Mouse (Mus musculus): ENCODE results near the gene Sox18.
A peak's percentile ranks its signal among the peaks of the same experiment; 100 is the strongest.

Gene Sox18

DNA sequence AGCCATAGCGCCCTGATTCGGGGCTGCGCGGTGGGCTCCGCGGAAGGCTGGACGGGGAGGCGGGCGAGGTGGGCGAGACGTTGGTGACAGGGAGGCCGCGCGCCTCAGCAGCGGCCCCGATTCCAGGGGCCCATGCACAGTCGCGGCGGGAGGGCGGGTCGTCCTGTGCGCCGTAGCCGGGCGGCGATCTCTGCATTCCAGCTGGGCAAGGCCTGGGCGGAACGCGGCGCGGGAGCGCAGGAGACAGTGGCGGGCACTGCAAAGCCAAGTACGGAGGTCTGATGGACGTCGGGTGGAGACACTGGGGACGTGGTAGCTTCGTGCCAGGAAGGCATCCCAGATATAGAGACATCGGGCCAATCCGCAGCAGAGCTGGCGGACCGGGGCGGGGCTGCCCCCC is at the start of gene Sox18:
Gene Sox18 (minus strand): TSS at position 315 of the 400 bp plus-strand sequence.
- peak; percentile 83 for DNase-seq

DNA sequence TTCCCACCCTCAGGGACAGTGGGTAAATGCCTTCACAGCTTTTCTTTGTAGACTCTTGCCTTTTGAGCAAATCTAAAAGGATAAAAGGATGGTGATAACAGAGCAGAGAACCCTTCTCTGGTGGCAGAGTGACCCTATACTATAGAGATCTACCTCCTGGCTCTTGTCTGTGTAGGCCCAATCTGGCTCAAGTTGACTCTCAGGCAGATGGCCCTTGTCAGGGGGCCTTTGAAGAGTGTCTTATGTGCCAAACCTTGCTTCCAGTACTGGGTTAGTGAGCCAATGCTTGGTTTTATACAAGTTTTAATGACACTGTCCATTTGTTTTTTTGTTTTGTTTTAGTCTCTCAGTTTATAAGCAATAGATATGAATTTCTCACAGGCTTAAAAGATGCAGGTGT is 49.8 kb upstream of the Sox18 start:
- no peak for DNase-seq

DNA sequence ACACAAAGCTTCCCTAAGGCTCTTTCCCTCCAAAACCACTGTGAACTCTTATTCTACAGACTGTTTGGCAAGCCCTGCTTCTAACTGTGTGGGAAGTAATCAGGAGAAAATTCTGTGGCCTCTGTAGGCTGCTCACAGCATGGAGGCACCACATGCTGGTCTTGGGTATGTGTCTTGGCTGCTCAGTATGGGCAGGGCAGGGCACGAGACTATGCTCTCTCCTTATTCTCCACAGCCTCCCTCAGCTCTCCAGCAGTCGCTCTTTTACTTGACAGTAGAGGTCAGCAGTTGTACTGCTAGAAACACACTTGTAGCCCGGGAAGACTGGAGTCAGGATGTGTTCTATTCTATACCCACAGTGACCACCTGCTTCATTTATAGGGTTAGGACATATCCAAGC is 48.6 kb upstream of the Sox18 start:
- no peak for DNase-seq

- no peak for DNase-seq
These were observed 45.6 kb upstream of the Sox18 start for GRCm38 (mm10) chr2:181716991-181717390.

GRCm38 (mm10) chr2:181715382-181715781 is 43.9 kb upstream of the Sox18 start:
- no peak for DNase-seq

- DNase-seq = no peak
These were observed 43.5 kb upstream of the Sox18 start, which contains the start of gene Oprl1 for GRCm38 (mm10) chr2:181714903-181715326. TSS of gene Oprl1 (plus strand) at chr2:181715016.

- no peak for DNase-seq
These were observed 42.3 kb upstream of the Sox18 start for GRCm38 (mm10) chr2:181713749-181714148.

GRCm38 (mm10) chr2:181706668-181707067 is 35.2 kb upstream of the Sox18 start:
- no peak for DNase-seq

GRCm38 (mm10) chr2:181698241-181698640 is 26.8 kb upstream of the Sox18 start, which contains the start of gene Lkaaear1:
TSS of gene Lkaaear1 (minus strand) at chr2:181698442.
- no peak for DNase-seq

DNA sequence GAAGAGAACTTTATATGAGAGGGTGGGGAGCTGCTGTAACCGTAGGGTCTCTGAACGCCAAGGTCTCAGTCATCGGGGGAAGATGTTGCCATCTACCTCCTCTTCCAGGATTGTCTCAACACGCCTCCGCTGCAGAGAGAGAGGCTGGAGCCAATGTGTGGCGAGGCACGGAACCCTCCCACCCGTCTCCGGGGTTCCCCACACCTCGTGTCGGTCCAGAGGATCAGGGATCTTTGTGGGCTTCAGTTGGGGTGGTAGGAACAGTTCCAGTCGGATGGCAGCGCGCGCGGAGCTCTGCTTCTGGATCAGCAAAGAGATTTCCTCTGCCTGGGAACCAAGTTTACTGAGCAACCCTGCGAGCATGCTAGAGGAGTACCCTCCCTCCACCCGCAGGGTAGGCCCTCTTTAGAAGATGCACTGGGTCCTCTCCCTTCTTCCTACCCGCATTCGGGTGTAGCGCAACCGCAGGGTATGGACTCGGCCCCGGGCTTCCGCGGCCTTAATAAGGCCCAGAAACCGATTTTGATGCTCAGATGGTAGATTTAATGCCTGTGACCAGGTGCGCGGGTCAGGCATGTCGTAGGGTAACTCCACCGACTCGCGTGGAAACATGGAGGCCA is 25.5 kb upstream of the Sox18 start:
- DNase-seq = no peak

DNA sequence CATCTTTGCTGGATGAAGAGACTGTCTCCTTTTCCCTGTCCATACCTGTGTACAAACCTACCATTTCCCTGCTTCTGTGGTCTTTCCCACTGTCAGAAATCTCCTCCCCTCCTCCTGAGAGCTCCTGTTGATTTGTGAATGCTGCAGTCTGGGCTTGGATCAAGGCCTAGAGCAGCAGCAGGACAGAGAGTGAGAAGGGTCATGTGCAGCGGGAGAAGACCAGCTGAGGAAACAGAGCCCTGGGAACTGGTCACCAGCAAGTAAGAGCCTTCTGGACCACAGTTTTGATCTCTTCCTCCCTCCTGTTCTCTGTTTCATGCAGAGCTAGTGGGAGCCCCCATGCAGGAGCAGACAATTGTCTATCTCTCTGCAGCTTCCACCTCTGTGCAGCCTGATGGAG is 24.3 kb upstream of the Sox18 start:
- peak; percentile 19 for DNase-seq

- DNase-seq = no peak
These were observed 23.1 kb upstream of the Sox18 start for GRCm38 (mm10) chr2:181694581-181694980.

- DNase-seq = peak; percentile 89
These were observed 22.2 kb upstream of the Sox18 start, which contains the start of gene Rgs19 for GRCm38 (mm10) chr2:181693339-181694280. TSS of gene Rgs19 (minus strand) at chr2:181693977.

DNA sequence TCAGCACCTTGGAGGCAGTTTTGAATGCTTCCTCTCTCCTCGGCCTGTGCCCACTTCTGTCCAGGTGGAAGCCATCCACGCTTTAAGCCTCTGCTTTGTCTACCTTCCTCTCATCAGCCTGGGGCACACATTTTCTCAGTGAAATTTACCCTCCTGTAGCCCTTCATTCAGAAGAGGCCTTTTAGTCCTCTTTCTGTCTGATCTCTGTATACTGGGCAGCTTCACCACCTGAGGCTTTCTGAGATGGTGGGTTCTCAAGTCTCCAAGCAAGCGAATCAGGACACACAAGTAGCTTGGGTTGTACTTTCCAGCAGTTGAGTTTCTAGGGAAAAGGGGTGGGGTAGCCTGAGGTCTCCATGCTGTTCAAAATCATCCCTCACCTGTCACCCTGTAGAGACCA is 20.9 kb upstream of the Sox18 start:
- DNase-seq = no peak

DNA sequence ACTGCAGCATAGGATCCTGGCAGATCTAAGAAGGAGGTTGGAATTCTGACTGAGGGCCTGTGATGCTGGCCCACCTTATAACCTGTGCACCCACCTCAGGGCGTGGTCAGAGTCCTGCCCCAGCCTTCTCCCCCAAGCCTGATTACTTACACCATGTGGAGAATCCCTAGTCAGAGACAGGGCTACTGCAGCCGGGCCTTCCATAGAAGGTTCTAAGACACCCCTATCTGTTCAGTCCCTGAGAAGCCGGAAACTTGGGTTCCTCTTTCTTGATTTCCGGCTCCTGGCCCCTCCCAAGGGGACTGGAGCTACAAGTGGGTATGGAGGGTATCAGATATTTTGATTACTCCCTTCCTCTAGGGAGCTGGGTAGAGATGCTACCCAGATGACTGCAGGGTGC is 20.1 kb upstream of the Sox18 start:
- no peak for DNase-seq

DNA sequence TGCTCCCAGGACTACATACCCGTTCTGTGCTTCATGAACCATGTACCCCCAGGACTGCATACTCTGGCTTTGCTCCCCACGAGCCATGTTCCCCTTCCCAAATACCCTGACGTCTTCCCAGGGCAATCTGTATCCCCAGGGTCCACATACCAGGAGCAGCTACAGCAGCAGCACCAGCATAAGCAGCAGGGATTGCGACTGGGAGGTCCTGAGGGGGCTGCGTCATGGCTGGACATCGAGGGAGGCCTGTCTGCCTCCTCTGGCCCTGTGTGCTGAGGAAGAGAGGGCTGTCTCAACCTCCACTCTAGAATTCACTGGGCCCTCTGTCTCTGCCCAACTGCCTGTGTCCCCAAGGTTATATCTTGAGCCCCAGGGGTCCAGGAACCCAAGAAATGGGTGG is 19.6 kb upstream of the Sox18 start:
- DNase-seq = no peak

GRCm38 (mm10) chr2:181689466-181690160 is 18.2 kb upstream of the Sox18 start:
- DNase-seq = no peak

DNA sequence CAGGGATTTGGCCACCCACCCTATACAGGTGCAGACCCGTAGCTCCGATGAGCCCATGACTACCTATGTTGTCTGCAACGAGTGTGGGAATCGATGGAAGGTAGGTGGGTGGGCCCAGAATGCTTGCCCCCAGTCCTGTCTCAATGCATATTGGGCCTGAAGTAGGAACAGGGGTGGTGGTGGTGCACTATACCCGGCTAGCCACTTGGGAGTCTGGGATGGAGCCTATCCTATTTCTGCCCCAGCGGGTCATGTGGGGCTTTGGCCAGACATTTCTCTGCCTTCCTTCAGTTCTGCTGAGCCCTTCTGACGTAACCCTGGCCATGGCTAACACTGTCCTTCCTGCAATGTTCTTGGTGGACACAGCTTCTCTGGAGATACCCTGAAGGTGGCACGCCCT is 16.1 kb upstream of the Sox18 start:
- no peak for DNase-seq

- DNase-seq = no peak
These were observed 14.2 kb upstream of the Sox18 start for GRCm38 (mm10) chr2:181685686-181686085.

DNA sequence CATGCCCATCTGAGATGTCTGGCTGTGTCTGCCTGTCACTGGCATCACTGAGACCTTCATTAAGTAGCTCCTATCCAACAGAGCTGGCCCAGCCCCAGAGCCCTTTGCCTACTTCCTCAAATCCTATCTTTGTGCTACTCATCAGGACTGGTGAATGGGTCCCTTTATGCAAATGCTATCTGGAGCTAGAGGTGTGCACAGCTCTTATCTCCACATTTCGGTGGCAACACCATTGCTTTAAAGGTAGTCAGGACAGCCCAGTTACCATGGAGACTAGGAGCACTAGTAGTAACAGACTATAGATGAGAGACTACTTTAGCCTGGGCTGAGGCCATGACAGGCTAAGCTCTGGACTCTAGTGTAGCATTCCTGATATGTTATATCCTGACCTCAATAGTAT is 13.3 kb upstream of the Sox18 start:
- DNase-seq = no peak

GRCm38 (mm10) chr2:181683381-181683780 is 11.9 kb upstream of the Sox18 start:
- DNase-seq = no peak

DNA sequence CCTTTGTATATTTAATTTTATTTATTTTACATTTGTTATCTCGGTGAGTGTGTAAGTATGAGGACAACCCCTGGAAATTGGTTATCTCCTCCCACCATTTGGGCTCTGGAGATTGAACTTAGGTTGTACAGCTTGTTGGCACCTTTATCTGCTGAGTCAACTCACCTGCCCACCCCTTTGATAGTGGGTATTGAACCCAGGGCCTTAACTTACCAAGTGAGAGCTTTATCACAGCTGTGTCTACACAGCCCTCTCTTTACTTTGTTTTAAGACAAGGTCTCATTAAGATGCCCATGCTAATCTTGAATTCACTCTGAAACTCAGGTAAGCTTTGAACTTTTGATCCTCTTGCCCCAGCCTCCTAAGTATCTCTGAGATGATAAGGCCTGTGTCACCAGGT is 10.5 kb upstream of the Sox18 start:
- no peak for DNase-seq

- peak; percentile 33 for DNase-seq
These were observed 9.3 kb upstream of the Sox18 start for GRCm38 (mm10) chr2:181680716-181681117.
